Mouse (Mus musculus) inflammation-experienced regulatory T-cells, adult 16 weeks (primary cell): ENCODE data around the gene Cd7. TPM values are rescaled to one million over a fixed set of nuclear protein-coding genes. Genes with fewer than 3 reads are reported as not detected.

Source experiments
- polyA plus RNA-seq: library from polyadenylated mRNA; unstranded; fragments of 100-300 nt; shearing (Covaris generic); gene quantifications from one replicate; pipeline ENCODE4 v1.2.1, GENCODE M21; 2017

The Cd7 gene
- 61.2 TPM for polyA plus RNA-seq

GRCm38 (mm10) chr11:121039302-121039701, at the start of gene Cd7:
Gene Cd7, minus strand, starts transcription at chr11:121039418.

GRCm38 (mm10) chr11:121081120-121081519, 41.9 kb upstream of the Cd7 start, which contains the start of gene Sectm1a:
Gene Sectm1a, minus strand, starts transcription at chr11:121081220.

GRCm38 (mm10) chr11:121063379-121063778, 24.2 kb upstream of the Cd7 start, which contains the start of gene Sectm1b:
Gene Sectm1b, minus strand, starts transcription at chr11:121063569.

GRCm38 (mm10) chr11:120990951-120991526, 48.2 kb downstream of the Cd7 start, which contains the start of gene Csnk1d:
Gene Csnk1d, minus strand, starts transcription at chr11:120991330.

Other genes starting within 250 kb of the Cd7 start
- gene Dus1l, start 243.0 kb downstream of the Cd7 start, polyA plus RNA-seq = 80.7 TPM
- 54.9 TPM for gene Fasn, start 214.9 kb downstream of the Cd7 start, polyA plus RNA-seq
- gene Ccdc57, start 106.5 kb downstream of the Cd7 start, polyA plus RNA-seq = 0.98 TPM
- 18.6 TPM for gene Slc16a3, start 90.9 kb downstream of the Cd7 start, polyA plus RNA-seq
- 143 TPM for gene Csnk1d, start 48.1 kb downstream of the Cd7 start, polyA plus RNA-seq
- not detected for gene Sectm1b, start 24.2 kb upstream of the Cd7 start, polyA plus RNA-seq
- gene Sectm1a, start 41.8 kb upstream of the Cd7 start, polyA plus RNA-seq = not detected
- gene Tex19.2, start 79.3 kb upstream of the Cd7 start, polyA plus RNA-seq = not detected
- gene Tex19.1, start 106.7 kb upstream of the Cd7 start, polyA plus RNA-seq = not detected
- not detected for gene Uts2r, start 120.9 kb upstream of the Cd7 start, polyA plus RNA-seq
- gene Hexdc, start 165.0 kb upstream of the Cd7 start, polyA plus RNA-seq = 3.6 TPM
- gene Ogfod3, start 165.3 kb upstream of the Cd7 start, polyA plus RNA-seq = 9.1 TPM
- gene Cybc1, start 189.9 kb upstream of the Cd7 start, polyA plus RNA-seq = 148 TPM
- gene Narf, start 197.8 kb upstream of the Cd7 start, polyA plus RNA-seq = 49.9 TPM
- gene Foxk2, start 220.6 kb upstream of the Cd7 start, polyA plus RNA-seq = 1.9 TPM